Mouse (Mus musculus) heart, embryonic 10.5 days (tissue): Measurements from ENCODE around the gene Nsg2. TPM values are rescaled to one million over a fixed set of nuclear protein-coding genes. Genes with fewer than 3 reads are reported as not detected.

ENCODE experiments used
- DNase-seq: peaks from one replicate; pipeline ENCODE4 v3.0.0-alpha.2; 2017; ENCODE audit warnings: low spot score
- H3K27ac ChIP-seq: fragments of 300-500 bp; sonication (generic); 2 replicates; pipeline ENCODE4 v1.5.1; 2016; ENCODE audit warnings: mild to moderate bottlenecking
- H3K27me3 ChIP-seq: fragments of 300-500 bp; sonication (generic); 2 replicates; pipeline ENCODE4 v1.6.1; 2016; ENCODE audit warnings: mild to moderate bottlenecking; ENCODE audit not compliant: poor library complexity, insufficient read depth, severe bottlenecking
- H3K36me3 ChIP-seq: fragments of 300-500 bp; sonication (generic); 2 replicates; pipeline ENCODE4 v1.6.1; 2016; ENCODE audit warnings: mild to moderate bottlenecking, moderate library complexity
- H3K4me1 ChIP-seq: fragments of 300-500 bp; sonication (generic); 2 replicates; pipeline ENCODE4 v1.6.1; 2016; ENCODE audit warnings: mild to moderate bottlenecking
- H3K4me3 ChIP-seq: fragments of 300-500 bp; sonication (generic); 2 replicates; pipeline ENCODE4 v1.5.1; 2016; ENCODE audit warnings: mild to moderate bottlenecking, moderate library complexity
- H3K9me3 ChIP-seq: fragments of 300-500 bp; sonication (generic); 2 replicates; pipeline ENCODE4 v1.6.1; 2016; ENCODE audit warnings: mild to moderate bottlenecking, moderate library complexity
- WGBS: fragments of 180-500 bp; shearing (Covaris S2); methylation state at CpG from one replicate; pipeline ENCODE4 v1.1.7; 2016; 5-methylcytosine and 5-hydroxymethylcytosine counted together
- polyA plus RNA-seq: library from polyadenylated mRNA; unstranded; fragments of >200 nt; fragmentation: Nextera tagmentation; extraction: Ambion mirVana; gene quantifications from 2 replicates; pipeline ENCODE4 v1.2.1, GENCODE M21; 2016

Nsg2 gene
- polyA plus RNA-seq, 1 experiment from 2014 or later, result 2.7 TPM

DNA sequence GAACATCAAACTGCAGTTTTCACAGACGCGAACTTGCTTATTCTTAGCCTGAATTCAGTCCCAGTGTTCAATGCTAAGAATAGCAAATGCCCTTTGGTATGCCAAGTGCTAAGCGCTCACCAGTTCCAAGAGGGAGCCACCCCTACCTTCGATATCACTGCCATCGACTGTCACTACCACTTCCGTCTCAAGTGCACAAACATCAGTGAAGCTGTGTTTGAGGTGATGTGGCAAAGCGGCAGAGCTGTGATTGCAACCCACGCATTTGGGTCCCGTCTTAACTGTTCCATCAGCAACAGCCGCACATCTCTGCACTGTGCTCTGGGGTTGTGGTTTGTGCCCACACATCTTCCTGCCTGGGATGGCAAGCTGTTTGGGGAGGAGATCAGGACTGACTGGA lies 61.6 kb downstream of the Nsg2 start:
- no peak for DNase-seq
- 57% methylated on average over 10 of the region's 10 CpGs for WGBS
- peaks cover 40% of the 10 kb centered on the region for H3K4me1 ChIP-seq
- 0 out of 2 replicates have a peak overlapping the region, but pooled peaks have one; percentile 3 for H3K4me3 ChIP-seq
- H3K9me3 ChIP-seq, result no peaks in the 10 kb centered on the region
- no peaks in the 10 kb centered on the region for H3K36me3 ChIP-seq
- peak overlapping the region; percentile 4; the same call in 1 of the 2 replicates for H3K27ac ChIP-seq
- H3K27me3 ChIP-seq, result peaks cover 7% of the 10 kb centered on the region; the same call in 1 of the 2 replicates

GRCm38 (mm10) chr11:32063775-32064510 lies 63.7 kb downstream of the Nsg2 start:
- WGBS, result 16% methylated on average over 10 of the region's 10 CpGs
- no peak overlapping the region for H3K4me3 ChIP-seq
- H3K27me3 ChIP-seq, result peaks cover 7% of the 10 kb centered on the region; the same call in 1 of the 2 replicates
- peaks cover 50% of the 10 kb centered on the region for H3K4me1 ChIP-seq
- H3K27ac ChIP-seq, result 0 out of 2 replicates have a peak overlapping the region, but pooled peaks have one; percentile 4
- no peaks in the 10 kb centered on the region for H3K9me3 ChIP-seq
- DNase-seq, result no peak
- no peaks in the 10 kb centered on the region for H3K36me3 ChIP-seq

DNA sequence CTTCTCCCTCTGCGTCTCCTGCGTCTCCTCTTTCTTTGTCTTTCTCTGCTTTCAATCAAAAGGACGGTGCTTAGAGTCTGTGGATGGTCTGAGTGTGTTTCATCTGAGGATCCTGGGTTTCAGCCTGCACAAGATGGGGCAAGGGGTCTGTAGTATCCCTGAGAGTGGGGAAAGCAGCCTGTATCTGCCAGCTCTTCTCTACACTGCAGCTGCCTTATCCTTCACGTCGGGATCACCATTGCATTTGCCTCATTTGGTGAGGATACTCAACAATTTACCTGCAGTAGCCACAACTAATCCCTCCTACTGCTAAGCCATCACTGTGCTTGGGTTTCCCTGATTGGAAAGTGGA lies 64.2 kb downstream of the Nsg2 start:
- H3K27ac ChIP-seq, result no peak overlapping the region
- 24% methylated on average over 5 of the region's 5 CpGs for WGBS
- DNase-seq, result no peak
- H3K4me3 ChIP-seq, result no peak overlapping the region
- H3K4me1 ChIP-seq, result peaks cover 52% of the 10 kb centered on the region
- no peaks in the 10 kb centered on the region for H3K36me3 ChIP-seq
- H3K27me3 ChIP-seq, result peaks cover 7% of the 10 kb centered on the region; the same call in 1 of the 2 replicates
- no peaks in the 10 kb centered on the region for H3K9me3 ChIP-seq

GRCm38 (mm10) chr11:32068736-32069490 lies 68.7 kb downstream of the Nsg2 start:
- Histone ChIP-seq H3K4me3 (peak overlapping the region; percentile 9; the same call in 1 of the 2 replicates), H3K27ac (no peak overlapping the region), H3K9me3 (no peaks in the 10 kb centered on the region), H3K36me3 (no peaks in the 10 kb centered on the region), H3K4me1 (peaks cover 33% of the 10 kb centered on the region), H3K27me3 (peaks cover 7% of the 10 kb centered on the region; the same call in 1 of the 2 replicates)
- WGBS, result 50% methylated on average over 12 of the region's 12 CpGs
- no peak for DNase-seq

DNA sequence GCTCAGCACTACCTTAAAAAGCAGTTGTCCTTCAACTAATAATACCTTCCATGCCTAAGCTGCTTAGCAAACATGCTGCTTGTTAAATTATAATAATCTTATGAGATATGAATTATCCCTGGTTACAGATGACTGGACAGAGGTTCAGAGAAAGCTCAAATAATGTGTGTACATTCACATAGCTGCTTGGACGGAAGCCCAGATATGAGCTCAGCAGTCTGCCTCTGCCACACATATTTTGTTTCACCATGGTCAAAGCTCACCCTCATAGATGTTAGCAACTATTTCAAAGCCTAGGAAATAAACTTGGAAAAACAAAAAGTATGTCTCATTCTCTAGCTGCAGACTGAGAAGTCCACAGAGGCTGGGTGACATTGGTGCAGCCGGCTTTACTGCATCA lies 74.9 kb downstream of the Nsg2 start:
- H3K27me3 ChIP-seq, result no peaks in the 10 kb centered on the region

DNA sequence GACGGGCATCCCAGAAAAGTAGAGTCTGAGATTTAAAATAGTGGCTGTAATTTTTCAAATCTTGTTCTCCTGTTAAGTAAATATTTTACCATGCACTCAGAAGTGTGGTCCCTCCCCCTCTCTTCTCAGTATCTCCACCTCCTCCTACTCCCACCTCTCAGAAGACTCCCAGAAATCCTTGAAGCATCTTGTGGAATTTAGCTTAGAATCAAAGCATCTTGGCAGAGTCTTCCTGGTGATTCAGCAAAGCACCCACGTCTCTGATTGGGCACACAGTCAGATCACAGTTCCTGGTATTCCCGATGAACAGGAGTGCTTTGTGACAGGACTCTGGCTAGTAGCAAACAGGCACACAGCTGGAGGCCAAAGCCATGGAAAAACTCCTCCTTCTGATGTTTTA lies 83.2 kb downstream of the Nsg2 start:
- no peak for DNase-seq
- H3K9me3 ChIP-seq, result no peaks in the 10 kb centered on the region
- H3K27me3 ChIP-seq, result peaks cover 4% of the 10 kb centered on the region; the same call in 1 of the 2 replicates
- 51% methylated on average over 3 of the region's 3 CpGs for WGBS
- no peak overlapping the region for H3K27ac ChIP-seq
- no peaks in the 10 kb centered on the region for H3K36me3 ChIP-seq
- no peak overlapping the region for H3K4me3 ChIP-seq
- peaks cover 13% of the 10 kb centered on the region for H3K4me1 ChIP-seq

More for the DNA sequence above, 74.9 kb downstream of the Nsg2 start:
- Histone ChIP-seq H3K4me3 (no peak overlapping the region), H3K27ac (no peak overlapping the region), H3K9me3 (no peaks in the 10 kb centered on the region), H3K4me1 (no peaks in the 10 kb centered on the region), H3K36me3 (no peaks in the 10 kb centered on the region)
- 84% methylated on average over 2 of the region's 2 CpGs for WGBS
- no peak for DNase-seq

GRCm38 (mm10) chr11:32086525-32086924 lies 86.3 kb downstream of the Nsg2 start:
- Histone ChIP-seq H3K27ac (no peak overlapping the region), H3K4me3 (no peak overlapping the region), H3K27me3 (peaks cover 4% of the 10 kb centered on the region; the same call in 1 of the 2 replicates), H3K9me3 (no peaks in the 10 kb centered on the region), H3K36me3 (no peaks in the 10 kb centered on the region), H3K4me1 (peaks cover 12% of the 10 kb centered on the region; the same call in 1 of the 2 replicates)
- 58% methylated on average over 1 of the region's 1 CpGs for WGBS
- no peak for DNase-seq

GRCm38 (mm10) chr11:32087376-32087775 lies 87.1 kb downstream of the Nsg2 start:
- WGBS, result 39% methylated on average over 2 of the region's 2 CpGs
- H3K9me3 ChIP-seq, result no peaks in the 10 kb centered on the region
- no peaks in the 10 kb centered on the region for H3K36me3 ChIP-seq
- no peak for DNase-seq
- no peak overlapping the region for H3K27ac ChIP-seq
- H3K27me3 ChIP-seq, result peaks cover 4% of the 10 kb centered on the region; the same call in 1 of the 2 replicates
- peaks cover 9% of the 10 kb centered on the region; the same call in 1 of the 2 replicates for H3K4me1 ChIP-seq
- H3K4me3 ChIP-seq, result no peak overlapping the region

DNA sequence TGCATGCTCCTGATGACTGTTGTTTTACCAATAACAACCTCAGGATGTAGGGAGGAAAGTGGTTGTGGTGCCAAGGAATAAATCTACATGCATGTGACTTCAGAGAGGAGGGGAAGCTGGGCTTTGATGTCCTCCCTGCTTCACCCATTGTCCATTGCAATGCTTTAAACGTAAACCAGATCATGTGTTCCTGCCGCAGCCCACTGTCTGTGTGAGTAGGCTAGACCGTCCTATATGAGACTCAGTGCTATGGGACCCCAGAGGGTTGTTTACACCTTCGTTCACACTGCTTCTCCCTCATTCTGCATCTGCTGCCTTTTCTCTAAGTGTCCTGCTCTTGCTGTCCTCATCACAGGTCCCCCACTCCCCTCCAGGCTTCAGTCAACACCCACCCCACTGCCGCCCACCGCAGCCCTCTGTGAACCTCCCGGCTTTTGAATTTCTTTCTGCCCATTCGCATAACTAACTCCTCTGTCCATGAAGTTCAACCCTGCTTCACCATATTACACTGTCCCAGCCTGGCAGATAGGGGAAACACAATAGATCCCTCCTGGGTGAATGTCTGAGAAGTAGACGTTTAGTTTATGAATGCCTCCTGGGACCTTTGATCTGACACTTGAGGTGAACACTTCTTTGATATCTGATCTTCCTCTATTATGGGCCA lies 87.6 kb downstream of the Nsg2 start:
- no peaks in the 10 kb centered on the region for H3K9me3 ChIP-seq
- DNase-seq, result no peak
- peaks cover 9% of the 10 kb centered on the region; the same call in 1 of the 2 replicates for H3K4me1 ChIP-seq
- WGBS, result 80% methylated on average over 9 of the region's 9 CpGs
- no peak overlapping the region for H3K27ac ChIP-seq
- H3K4me3 ChIP-seq, result no peak overlapping the region
- H3K27me3 ChIP-seq, result peaks cover 4% of the 10 kb centered on the region; the same call in 1 of the 2 replicates
- H3K36me3 ChIP-seq, result no peaks in the 10 kb centered on the region

GRCm38 (mm10) chr11:32095793-32096192 lies 95.5 kb downstream of the Nsg2 start:
- no peak overlapping the region for H3K4me3 ChIP-seq
- no peaks in the 10 kb centered on the region for H3K9me3 ChIP-seq
- H3K27me3 ChIP-seq, result no peaks in the 10 kb centered on the region
- 75% methylated on average over 4 of the region's 4 CpGs for WGBS
- DNase-seq, result no peak
- no peaks in the 10 kb centered on the region for H3K36me3 ChIP-seq
- H3K4me1 ChIP-seq, result no peaks in the 10 kb centered on the region
- H3K27ac ChIP-seq, result no peak overlapping the region

DNA sequence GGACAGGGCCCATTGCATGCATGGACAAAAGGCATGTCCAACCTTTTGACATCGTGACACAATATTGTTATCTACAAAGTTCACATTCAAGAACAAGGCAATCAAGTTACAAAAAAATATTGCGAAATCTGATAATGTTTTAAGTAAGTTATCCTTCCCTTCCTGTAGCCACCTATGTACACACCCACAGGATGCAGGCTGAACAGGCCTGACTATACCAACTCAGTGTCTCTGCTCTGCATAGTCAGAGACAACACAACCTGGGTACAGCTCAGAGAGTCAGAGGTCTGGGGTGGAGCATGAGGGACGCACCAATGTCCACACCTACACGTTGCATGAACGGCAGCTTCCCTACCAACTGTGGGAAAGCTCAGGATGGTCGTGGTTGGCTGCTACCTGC lies 96.1 kb downstream of the Nsg2 start:
- DNase-seq, result no peak
- Histone ChIP-seq H3K27ac (no peak overlapping the region), H3K4me1 (no peaks in the 10 kb centered on the region), H3K27me3 (no peaks in the 10 kb centered on the region), H3K4me3 (no peak overlapping the region), H3K36me3 (no peaks in the 10 kb centered on the region), H3K9me3 (no peaks in the 10 kb centered on the region)
- WGBS, result 77% methylated on average over 6 of the region's 6 CpGs

DNA sequence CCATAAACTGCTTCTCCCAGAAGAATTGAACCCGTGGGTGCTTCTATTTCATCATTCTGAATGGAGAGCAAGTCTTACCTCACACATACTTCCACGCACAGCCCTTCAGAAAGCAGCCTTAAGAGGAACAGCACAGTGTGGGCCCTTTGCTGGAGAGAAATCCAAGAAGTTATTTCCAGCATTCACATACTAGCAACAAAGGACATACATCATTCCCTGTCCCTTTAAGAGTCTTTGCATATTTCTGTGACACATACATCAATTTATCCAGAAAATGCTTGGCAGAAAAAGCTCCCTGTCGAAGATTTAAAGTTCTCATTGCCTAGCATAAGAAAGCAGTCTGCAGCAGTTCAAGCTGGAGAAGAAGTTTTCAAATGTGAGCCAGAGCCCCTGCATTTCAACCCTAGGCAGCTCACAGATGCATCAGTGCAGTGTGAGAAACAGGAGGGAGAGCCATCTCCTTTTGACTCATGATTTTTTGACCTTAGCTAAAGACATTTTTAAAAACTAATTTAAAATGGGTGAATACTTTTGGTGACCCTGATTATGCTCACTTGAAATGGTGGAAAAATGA lies 100.9 kb downstream of the Nsg2 start:
- H3K4me1 ChIP-seq, result peaks cover 15% of the 10 kb centered on the region; the same call in 1 of the 2 replicates
- H3K27me3 ChIP-seq, result no peaks in the 10 kb centered on the region
- H3K4me3 ChIP-seq, result no peak overlapping the region
- no peaks in the 10 kb centered on the region for H3K9me3 ChIP-seq
- no peaks in the 10 kb centered on the region for H3K36me3 ChIP-seq
- WGBS, result 61% methylated on average over 3 of the region's 3 CpGs
- DNase-seq, result no peak
- H3K27ac ChIP-seq, result no peak overlapping the region
